Mouse (Mus musculus) limb, embryonic 12.5 days (tissue): ENCODE results near the gene Ctsw. TPM values are rescaled to one million over a fixed set of nuclear protein-coding genes. Genes with fewer than 3 reads are reported as not detected.
A peak's percentile ranks its signal among the peaks of the same experiment; 100 is the strongest.
"Not testable (repeated sequence)": the region's sequence is repeated elsewhere in the genome, so short reads cannot be mapped to it uniquely, and the experiment has no call there.

ENCODE experiments used
- ATAC-seq: fragments of 200-750 bp; cut with Nextera tagmentation; 2 replicates; pipeline ENCODE4 v1.8.0; 2017; ENCODE audit warnings: low read depth, moderate TSS enrichment; ENCODE audit not compliant: insufficient number of reproducible peaks, insufficient read depth, low FRiP score, low TSS enrichment
- H3K27ac ChIP-seq: fragments of 300-500 bp; sonication (generic); 2 replicates; pipeline ENCODE4 v1.5.1; 2016; ENCODE audit warnings: mild to moderate bottlenecking, moderate library complexity
- H3K27me3 ChIP-seq: fragments of 300-500 bp; sonication (generic); 2 replicates; pipeline ENCODE4 v1.6.1; 2016; ENCODE audit warnings: mild to moderate bottlenecking, moderate library complexity
- H3K36me3 ChIP-seq: fragments of 300-500 bp; sonication (generic); 2 replicates; pipeline ENCODE4 v1.6.1; 2016; ENCODE audit warnings: mild to moderate bottlenecking, moderate library complexity
- H3K4me1 ChIP-seq: fragments of 300-500 bp; sonication (generic); replicated peaks from 2 replicates; pipeline ENCODE4 v1.6.1; 2016
- H3K4me2 ChIP-seq: fragments of 300-500 bp; sonication (generic); 2 replicates; pipeline ENCODE4 v1.6.1; 2016; ENCODE audit warnings: mild to moderate bottlenecking, moderate library complexity
- H3K4me3 ChIP-seq: fragments of 300-500 bp; sonication (generic); replicated peaks from 2 replicates; pipeline ENCODE4 v1.5.1; 2016; ENCODE audit warnings: mild to moderate bottlenecking
- H3K9ac ChIP-seq: fragments of 300-500 bp; sonication (generic); replicated peaks from 2 replicates; pipeline ENCODE4 v1.6.1; 2016; ENCODE audit warnings: mild to moderate bottlenecking, moderate library complexity
- H3K9me3 ChIP-seq: fragments of 300-500 bp; sonication (generic); 2 replicates; pipeline ENCODE4 v1.6.1; 2016; ENCODE audit warnings: mild to moderate bottlenecking, moderate library complexity
- WGBS: fragments of 180-500 bp; shearing (Covaris S2); methylation state at CpG from one replicate; pipeline ENCODE4 v1.1.7; 2016; 5-methylcytosine and 5-hydroxymethylcytosine counted together
- polyA plus RNA-seq: library from polyadenylated mRNA; unstranded; fragments of >200 nt; fragmentation: Nextera tagmentation; extraction: Ambion mirVana; gene quantifications from 2 replicates; pipeline ENCODE4 v1.2.1, GENCODE M21; 2016

The Ctsw gene
- polyA plus RNA-seq, 1 experiment from 2014 or later: 2.2 TPM

DNA sequence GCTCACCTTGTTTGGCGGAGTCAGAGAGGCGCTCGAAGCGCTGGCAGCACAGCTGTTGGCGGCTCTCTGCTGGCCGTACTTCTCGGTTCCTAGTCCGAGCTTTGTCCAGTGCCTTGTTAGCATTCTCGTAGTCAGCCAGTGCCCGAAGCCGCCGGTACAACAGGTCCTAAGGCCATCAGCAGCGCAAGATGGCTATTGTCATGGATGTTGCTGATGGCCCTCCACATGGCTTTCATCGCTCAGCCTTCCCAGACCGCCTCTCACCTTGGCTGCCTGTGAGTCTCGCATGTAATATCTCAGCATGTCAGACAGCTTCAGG lies 27.7 kb upstream of the Ctsw start:
- H3K27me3 ChIP-seq: no peaks in the 10 kb centered on the region
- H3K9ac ChIP-seq: no peak overlapping the region
- H3K9me3 ChIP-seq: no peaks in the 10 kb centered on the region
- H3K36me3 ChIP-seq: peaks cover 64% of the 10 kb centered on the region
- H3K4me1 ChIP-seq: peaks cover 14% of the 10 kb centered on the region
- H3K27ac ChIP-seq: no peak overlapping the region
- 82% methylated on average over 16 of the region's 16 CpGs for WGBS
- H3K4me2 ChIP-seq: no peak overlapping the region
- no peak overlapping the region for H3K4me3 ChIP-seq
- ATAC-seq: no peak

DNA sequence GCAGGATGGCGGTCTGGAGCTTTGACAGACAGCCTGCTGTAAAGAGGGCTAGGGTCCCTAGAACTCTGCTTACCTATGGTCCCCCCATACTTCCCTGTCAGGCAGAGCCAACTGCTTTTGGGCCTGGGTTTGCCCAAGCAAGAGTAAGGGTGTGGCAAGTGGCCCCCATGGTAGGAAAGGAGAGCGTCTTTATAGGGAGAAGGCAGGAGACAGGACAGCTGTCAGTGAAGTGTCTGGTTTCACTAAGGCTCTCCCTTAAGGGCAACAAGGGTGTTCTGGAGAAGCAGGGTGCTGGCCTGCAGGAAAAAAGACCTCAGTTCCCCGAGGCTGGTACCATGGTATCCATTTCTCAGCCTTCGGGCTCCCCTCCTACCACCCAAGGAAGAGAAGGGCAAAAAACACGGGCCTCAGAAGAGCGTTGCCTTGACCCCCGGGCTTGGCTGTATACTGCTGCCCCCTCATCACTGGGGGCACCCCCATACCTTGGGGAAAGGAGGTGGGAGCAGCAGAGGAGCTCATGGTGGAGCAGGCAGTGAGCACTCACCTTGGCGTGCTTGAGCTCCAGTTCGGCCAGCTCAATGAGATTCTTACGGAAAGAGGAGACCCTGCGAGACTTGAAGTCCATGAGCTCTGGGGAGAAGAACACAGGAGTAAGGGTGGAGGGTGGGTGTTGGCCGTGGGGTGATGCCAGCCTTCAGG lies 27.2 kb upstream of the Ctsw start:
- 83% methylated on average over 12 of the region's 12 CpGs for WGBS
- Histone ChIP-seq H3K4me3 (no peak overlapping the region), H3K4me1 (peaks cover 14% of the 10 kb centered on the region), H3K27ac (no peak overlapping the region), H3K36me3 (peaks cover 64% of the 10 kb centered on the region), H3K9ac (no peak overlapping the region), H3K4me2 (no peak overlapping the region), H3K9me3 (no peaks in the 10 kb centered on the region), H3K27me3 (no peaks in the 10 kb centered on the region)
- ATAC-seq: no peak

DNA sequence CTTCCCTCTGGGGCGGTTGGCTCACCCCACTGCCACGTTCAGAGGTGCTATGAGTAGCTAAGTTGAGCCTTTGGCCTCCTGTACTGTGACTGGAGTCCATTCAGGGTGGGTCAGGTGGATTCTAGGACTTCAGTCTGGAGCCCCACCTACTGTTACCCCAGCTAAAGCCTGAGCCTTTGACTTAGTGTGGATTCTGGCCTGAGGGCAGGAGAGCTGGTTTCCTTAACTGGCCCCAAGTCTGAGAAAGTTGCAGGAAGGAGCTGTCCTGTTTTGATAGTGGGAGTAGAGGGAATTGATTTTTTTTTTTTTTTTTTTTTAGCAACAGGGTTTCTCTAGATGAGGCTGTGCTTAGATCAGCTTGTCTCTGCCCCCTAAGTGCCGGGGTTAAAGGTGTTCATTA lies 26.0 kb upstream of the Ctsw start:
- no peaks in the 10 kb centered on the region for H3K27me3 ChIP-seq
- no peak for ATAC-seq
- H3K4me3 ChIP-seq: no peak overlapping the region
- no peak overlapping the region for H3K9ac ChIP-seq
- peaks cover 64% of the 10 kb centered on the region for H3K36me3 ChIP-seq
- WGBS: 82% methylated on average over 3 of the region's 3 CpGs
- H3K9me3 ChIP-seq: no peaks in the 10 kb centered on the region
- H3K4me1 ChIP-seq: peaks cover 18% of the 10 kb centered on the region
- H3K27ac ChIP-seq: no peak overlapping the region
- H3K4me2 ChIP-seq: no peak overlapping the region

- H3K9ac ChIP-seq, ATAC-seq, H3K9me3 ChIP-seq, H3K4me3 ChIP-seq, H3K27ac ChIP-seq, H3K4me2 ChIP-seq, H3K27me3 ChIP-seq: not testable (repeated sequence)
- peaks cover 21% of the 10 kb centered on the region for H3K4me1 ChIP-seq
- WGBS: 71% methylated on average over 9 of the region's 9 CpGs
- peaks cover 64% of the 10 kb centered on the region for H3K36me3 ChIP-seq
Observed at GRCm38 (mm10) chr19:5493301-5493721, 25.0 kb upstream of the Ctsw start.

GRCm38 (mm10) chr19:5492641-5493040 lies 24.3 kb upstream of the Ctsw start:
- Histone ChIP-seq H3K9ac (no peak overlapping the region), H3K4me2 (no peak overlapping the region), H3K36me3 (peaks cover 58% of the 10 kb centered on the region), H3K27ac (no peak overlapping the region), H3K4me1 (peaks cover 21% of the 10 kb centered on the region), H3K4me3 (no peak overlapping the region), H3K9me3 (no peaks in the 10 kb centered on the region), H3K27me3 (no peaks in the 10 kb centered on the region)
- no peak for ATAC-seq
- WGBS: 88% methylated on average over 4 of the region's 4 CpGs

GRCm38 (mm10) chr19:5490898-5491708 lies 22.8 kb upstream of the Ctsw start:
- peaks cover 49% of the 10 kb centered on the region for H3K36me3 ChIP-seq
- WGBS: under 1% methylated on average over 59 of the region's 59 CpGs
- no peaks in the 10 kb centered on the region for H3K27me3 ChIP-seq
- H3K4me3 ChIP-seq: peak overlapping the region; percentile 99
- peak; percentile 3; the same call in 1 of the 2 replicates for ATAC-seq
- peak overlapping the region; percentile 96 for H3K9ac ChIP-seq
- H3K4me2 ChIP-seq: peak overlapping the region; percentile 82
- H3K27ac ChIP-seq: peak overlapping the region; percentile 99
- no peaks in the 10 kb centered on the region for H3K9me3 ChIP-seq
- peaks cover 34% of the 10 kb centered on the region for H3K4me1 ChIP-seq

DNA sequence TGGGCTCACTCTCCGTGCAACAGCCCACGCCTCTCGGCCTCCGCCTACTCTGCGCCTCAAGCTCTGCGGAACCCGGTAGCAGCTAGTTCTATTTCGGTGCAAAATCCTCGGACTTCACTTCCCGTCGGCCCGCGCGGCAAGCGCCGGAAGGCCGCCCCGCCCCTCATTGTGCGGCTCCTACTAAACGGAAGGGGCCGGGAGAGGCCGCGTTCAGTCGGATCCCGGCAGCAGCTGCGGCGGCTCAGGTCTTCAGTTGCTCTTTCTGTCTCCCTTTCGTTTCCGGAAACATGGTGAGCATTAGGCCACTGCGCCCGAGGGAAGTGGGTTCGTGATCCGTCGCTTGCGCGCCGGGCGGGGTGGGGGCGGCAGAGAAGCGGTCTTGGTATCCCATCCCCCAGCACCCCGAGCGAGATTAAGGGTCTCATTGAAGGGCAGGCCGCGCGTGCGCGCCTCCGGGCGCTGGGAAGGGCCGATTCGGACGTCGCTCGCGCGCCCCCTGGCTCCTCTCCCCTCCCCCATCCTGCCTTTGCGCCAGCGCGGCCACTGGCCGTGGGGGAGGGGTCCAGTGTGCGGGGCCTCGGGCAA lies 22.1 kb upstream of the Ctsw start, which contains the start of gene Cfl1:
TSS of gene Cfl1 (plus strand) at position 143 of the 585 bp plus-strand sequence.
- Histone ChIP-seq H3K9me3 (no peaks in the 10 kb centered on the region), H3K27me3 (no peaks in the 10 kb centered on the region), H3K36me3 (peaks cover 49% of the 10 kb centered on the region), H3K4me3 (peak within 1 kb of the TSS; percentile 99), H3K4me2 (peak within 1 kb of the TSS; percentile 82), H3K4me1 (peaks cover 34% of the 10 kb centered on the region), H3K9ac (peak within 1 kb of the TSS; percentile 96), H3K27ac (peak within 1 kb of the TSS; percentile 99)
- WGBS: under 1% methylated on average over 62 of the region's 62 CpGs
- ATAC-seq: peak; percentile 20

DNA sequence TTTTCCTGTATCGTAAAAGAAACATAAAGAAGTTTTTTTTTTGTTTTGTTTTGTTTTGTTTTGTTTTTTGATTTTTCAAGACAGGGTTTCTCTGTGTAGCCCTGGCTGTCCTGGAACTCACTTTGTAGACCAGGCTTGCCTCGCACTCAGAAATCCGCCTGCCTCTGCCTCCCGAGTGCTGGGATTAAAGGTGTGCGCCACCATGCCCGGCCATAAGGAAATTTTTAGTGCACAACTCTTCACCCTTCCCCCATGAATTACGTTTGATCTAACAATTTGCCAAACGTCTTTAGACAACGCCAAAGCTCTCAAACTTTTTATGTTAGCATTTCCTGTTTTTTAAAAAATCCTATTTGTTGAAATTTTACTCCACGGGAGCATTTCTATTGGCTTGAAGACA lies 21.4 kb upstream of the Ctsw start:
- Histone ChIP-seq H3K4me1 (peaks cover 34% of the 10 kb centered on the region), H3K27ac (peak overlapping the region; percentile 99), H3K36me3 (peaks cover 50% of the 10 kb centered on the region), H3K4me3 (peak overlapping the region; percentile 99), H3K4me2 (peak overlapping the region; percentile 82)
- ATAC-seq, H3K9me3 ChIP-seq, H3K9ac ChIP-seq, H3K27me3 ChIP-seq: not testable (repeated sequence)
- 48% methylated on average over 10 of the region's 10 CpGs for WGBS

GRCm38 (mm10) chr19:5488878-5489571 lies 20.7 kb upstream of the Ctsw start:
- Histone ChIP-seq H3K4me2 (peak overlapping the region; percentile 82), H3K27me3 (no peaks in the 10 kb centered on the region), H3K4me1 (peaks cover 34% of the 10 kb centered on the region), H3K9me3 (no peaks in the 10 kb centered on the region), H3K36me3 (peaks cover 50% of the 10 kb centered on the region), H3K4me3 (peak overlapping the region; percentile 50), H3K9ac (peak overlapping the region; percentile 61), H3K27ac (peak overlapping the region; percentile 98)
- WGBS: under 1% methylated on average over 26 of the region's 26 CpGs
- ATAC-seq: peak; percentile 84

DNA sequence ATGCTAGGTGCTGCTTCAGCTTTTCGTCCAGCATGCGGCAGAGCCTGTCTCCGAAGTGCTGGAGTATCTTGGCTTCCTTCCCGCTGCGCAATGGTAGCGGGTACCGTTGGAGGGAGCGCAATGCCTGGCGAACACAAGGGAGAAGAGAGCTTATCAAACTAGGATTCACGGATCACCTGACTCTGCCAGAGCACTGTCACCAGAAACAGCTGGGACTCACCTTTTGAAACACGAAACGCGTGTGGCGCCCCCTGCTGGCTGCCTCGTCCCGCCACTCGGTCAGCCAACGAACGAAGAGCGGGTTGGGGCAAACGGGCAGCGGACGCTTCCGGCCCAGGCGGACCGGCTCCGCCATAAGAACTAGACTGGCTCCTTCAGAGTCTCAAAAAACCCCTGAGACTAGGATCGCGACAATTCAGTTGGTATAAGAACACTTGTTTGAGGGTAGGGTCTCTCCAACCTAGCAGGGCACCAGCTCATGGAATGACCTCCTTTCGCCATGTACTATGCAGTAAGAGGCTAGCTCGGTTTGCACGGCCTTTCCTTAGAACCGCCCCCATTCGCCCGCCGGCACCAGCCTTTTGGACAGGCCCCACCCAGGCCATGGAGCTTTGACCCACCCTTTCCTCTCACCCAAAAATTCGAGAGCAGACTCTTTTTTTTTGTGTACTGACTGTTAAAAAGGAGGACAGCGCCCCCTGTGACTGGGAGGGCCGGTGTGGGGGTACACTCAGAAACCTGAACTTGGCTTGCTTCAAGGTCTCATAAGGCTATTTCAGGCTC lies 19.7 kb upstream of the Ctsw start, which contains the start of gene Mus81:
TSS of gene Mus81 (minus strand) at position 635 of the 783 bp plus-strand sequence.
- Histone ChIP-seq H3K36me3 (peaks cover 50% of the 10 kb centered on the region), H3K9me3 (no peaks in the 10 kb centered on the region)
- under 1% methylated on average over 39 of the region's 39 CpGs for WGBS

More for the DNA sequence above, 19.7 kb upstream of the Ctsw start, which contains the start of gene Mus81:
- peak within 1 kb of the TSS; percentile 98 for H3K27ac ChIP-seq
- H3K4me2 ChIP-seq: peak within 1 kb of the TSS; percentile 82
- peak; percentile 66 for ATAC-seq
- peak within 1 kb of the TSS; percentile 61 for H3K9ac ChIP-seq
- peak within 1 kb of the TSS; percentile 50 for H3K4me3 ChIP-seq
- H3K27me3 ChIP-seq: no peaks in the 10 kb centered on the region
- peaks cover 32% of the 10 kb centered on the region for H3K4me1 ChIP-seq
